ENCODE assay signal across 11 mouse cellular contexts in genomic region chr8:42614077-42614476, GRCm38 (mm10).
DNase-seq lines count a peak whose midpoint lies in the region; ATAC-seq lines count a peak whose summit lies in the region.
"Had no signal": no experiment of that assay in that cellular context is flagged by ENCODE, and none has a peak within 500 bp of the region (broad histone marks: within the 10 kb centered on the region; RNA-seq: fewer than 3 reads in every experiment).

No protein-coding gene starts in this region.

- no peaks in the 10 kb centered on the region for H3K9me3 ChIP-seq in embryonic facial prominence, embryonic 14.5 days (ENCODE audit: control insufficient read depth, low read length)
- no peaks in the 10 kb centered on the region for H3K9me3 ChIP-seq in embryonic facial prominence, embryonic 10.5 days
- no peaks in the 10 kb centered on the region for H3K9me3 ChIP-seq in lung, embryonic 16.5 days (ENCODE audit: control insufficient read depth, low read length)
- H3K9me3 ChIP-seq in liver, embryonic 12.5 days (replicated peaks) = no peaks in the 10 kb centered on the region
- H3K9me3 ChIP-seq: midbrain, embryonic 10.5 days had no signal

- H3K9ac ChIP-seq in embryonic facial prominence, embryonic 14.5 days (ENCODE audit: low read depth, low read length) = no peak overlapping the region
- no peak overlapping the region for H3K9ac ChIP-seq in lung, embryonic 16.5 days (ENCODE audit: low read length)
- H3K9ac ChIP-seq in liver, embryonic 12.5 days = no peak overlapping the region

- no peaks in the 10 kb centered on the region for H3K4me1 ChIP-seq in embryonic facial prominence, embryonic 14.5 days (ENCODE audit: control insufficient read depth, insufficient read depth, low read length)
- H3K4me1 ChIP-seq in embryonic facial prominence, embryonic 10.5 days = no peaks in the 10 kb centered on the region
- H3K4me1 ChIP-seq in lung, embryonic 16.5 days (replicated peaks; ENCODE audit: control insufficient read depth, insufficient read depth, low read length) = no peaks in the 10 kb centered on the region
- no peaks in the 10 kb centered on the region for H3K4me1 ChIP-seq in liver, embryonic 12.5 days
- H3K4me1 ChIP-seq: midbrain, embryonic 10.5 days had no signal

- H3K36me3 ChIP-seq in embryonic facial prominence, embryonic 14.5 days (ENCODE audit: control insufficient read depth, insufficient read depth, low read length) = no peaks in the 10 kb centered on the region
- no peaks in the 10 kb centered on the region for H3K36me3 ChIP-seq in embryonic facial prominence, embryonic 10.5 days (replicated peaks)
- no peaks in the 10 kb centered on the region for H3K36me3 ChIP-seq in lung, embryonic 16.5 days (ENCODE audit: control insufficient read depth, insufficient read depth, low read length)
- H3K36me3 ChIP-seq in liver, embryonic 12.5 days = no peaks in the 10 kb centered on the region
- H3K36me3 ChIP-seq: midbrain, embryonic 10.5 days had no signal

- intact Hi-C loops in left cerebral cortex, postnatal 36 days (cut with DNase I) = no loop called here

- WGBS in embryonic facial prominence, embryonic 14.5 days = 70% methylated on average over 6 of the region's 6 CpGs
- 88% methylated on average over 6 of the region's 6 CpGs for WGBS in embryonic facial prominence, embryonic 10.5 days
- WGBS in lung, embryonic 16.5 days = 51% methylated on average over 6 of the region's 6 CpGs
- WGBS in liver, embryonic 12.5 days (ENCODE audit: insufficient replicate concordance) = 71% methylated on average over 6 of the region's 6 CpGs

- no peak overlapping the region for H3K27ac ChIP-seq in embryonic facial prominence, embryonic 14.5 days (replicated peaks; ENCODE audit: low read depth, low read length)
- no peak overlapping the region for H3K27ac ChIP-seq in embryonic facial prominence, embryonic 10.5 days (replicated peaks)
- H3K27ac ChIP-seq in lung, embryonic 16.5 days (ENCODE audit: low read length) = no peak overlapping the region
- H3K27ac ChIP-seq in liver, embryonic 12.5 days = no peak overlapping the region
- H3K27ac ChIP-seq: midbrain, embryonic 10.5 days had no signal

- peak; percentile 65; the same call in 1 of the 2 replicates for ATAC-seq in embryonic facial prominence, embryonic 14.5 days (ENCODE audit: low read depth)
- ATAC-seq in lung, embryonic 16.5 days (ENCODE audit: low read depth) = peak; percentile 92
- ATAC-seq in liver, embryonic 12.5 days = no peak

- H3K4me3 ChIP-seq in embryonic facial prominence, embryonic 14.5 days (ENCODE audit: low read depth, low read length) = no peak overlapping the region
- H3K4me3 ChIP-seq in embryonic facial prominence, embryonic 10.5 days = no peak overlapping the region
- no peak overlapping the region for H3K4me3 ChIP-seq in lung, embryonic 16.5 days (ENCODE audit: low read length)
- no peak overlapping the region for H3K4me3 ChIP-seq in liver, embryonic 12.5 days
- H3K4me3 ChIP-seq: midbrain, embryonic 10.5 days had no signal

- H3K27me3 ChIP-seq in embryonic facial prominence, embryonic 14.5 days (replicated peaks; ENCODE audit: control insufficient read depth, insufficient read depth, low read length) = no peaks in the 10 kb centered on the region
- no peaks in the 10 kb centered on the region for H3K27me3 ChIP-seq in embryonic facial prominence, embryonic 10.5 days (replicated peaks; ENCODE audit: low read depth, poor library complexity, severe bottlenecking)
- no peaks in the 10 kb centered on the region for H3K27me3 ChIP-seq in lung, embryonic 16.5 days (ENCODE audit: control insufficient read depth, insufficient read depth, low read depth, low read length)
- H3K27me3 ChIP-seq in liver, embryonic 12.5 days (replicated peaks) = no peaks in the 10 kb centered on the region

- H3K4me2 ChIP-seq in embryonic facial prominence, embryonic 14.5 days (ENCODE audit: low read depth, low read length) = no peak overlapping the region
- no peak overlapping the region for H3K4me2 ChIP-seq in lung, embryonic 16.5 days (ENCODE audit: low read depth, low read length)
- H3K4me2 ChIP-seq in liver, embryonic 12.5 days = no peak overlapping the region

- DNase-seq in embryonic facial prominence, embryonic 14.5 days (ENCODE audit: low spot score) = peak; percentile 65
- no peak for DNase-seq in embryonic facial prominence, embryonic 10.5 days (ENCODE audit: low spot score)
- no peak for DNase-seq in lung, adult 18-20 months
- DNase-seq in layer of hippocampus, adult 11-12 months (ENCODE audit: low spot score) = peak; percentile 53
- peak; percentile 3 to 4 for DNase-seq in left cerebral cortex, postnatal 36 days (ENCODE audit: low spot score in 2 of 2)
- DNase-seq in B cell, adult 2 months = no peak
- DNase-seq: adrenal gland, postnatal 14 days; cerebellum, adult 8-10 months had no signal

Comparison
In these comparisons a context has a peak if more than half of its experiments do, and no peak if none do; other contexts are left out.
1. DNase-seq: peak in embryonic facial prominence, embryonic 14.5 days (single experiment), layer of hippocampus, adult 11-12 months (single experiment) and left cerebral cortex, postnatal 36 days (2 of 2); none in embryonic facial prominence, embryonic 10.5 days (single experiment), lung, adult 18-20 months (0 of 2) and B cell, adult 2 months (0 of 2).